Mouse (Mus musculus): ENCODE results near the gene Gm20422.

DNA sequence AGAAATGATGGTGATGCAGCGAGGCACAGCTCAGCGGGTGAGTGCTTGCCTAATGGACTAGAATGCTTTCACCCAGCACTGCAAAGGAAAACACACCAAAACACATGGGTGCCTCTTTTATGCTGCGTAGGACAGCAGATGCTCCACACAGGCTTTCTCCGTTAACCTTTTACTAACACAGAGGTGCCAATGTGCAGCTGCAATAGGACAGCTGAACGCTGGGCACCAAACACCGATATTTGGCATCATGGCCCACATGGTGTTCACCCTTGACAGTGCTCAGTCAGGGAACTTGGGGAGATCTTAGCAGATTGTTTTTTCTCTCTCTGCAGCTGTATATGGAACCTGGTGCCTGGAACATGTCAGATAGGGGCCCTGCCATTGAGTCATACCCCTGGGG lies 20.2 kb upstream of the Gm20422 start:
- no peak for TF ChIP-seq CTCF (IDR thresholded peaks at IDR 0.05; ENCODE audit: insufficient read depth, low read length)
- TF ChIP-seq POLR2A (IDR thresholded peaks at IDR 0.05; ENCODE audit: borderline replicate concordance, extremely low read depth, low read depth, low read length): no peak

Data from lung, adult 2 months (tissue).